Mouse (Mus musculus) limb, embryonic 12.5 days (tissue): ENCODE measurements at regions not wholly inside any gene's neighbourhood (a gene's known extent, or its start where the extent isn't known, plus 50 kb on each side); places are given as distances from the start of the nearest gene placed in this dataset.

Source experiments
- ATAC-seq: fragments of 200-750 bp; cut with Nextera tagmentation; 2 replicates; pipeline ENCODE4 v1.8.0; 2017; ENCODE audit warnings: low read depth, moderate TSS enrichment; ENCODE audit not compliant: insufficient number of reproducible peaks, insufficient read depth, low FRiP score, low TSS enrichment
- H3K27ac ChIP-seq: fragments of 300-500 bp; sonication (generic); 2 replicates; pipeline ENCODE4 v1.5.1; 2016; ENCODE audit warnings: mild to moderate bottlenecking, moderate library complexity
- H3K27me3 ChIP-seq: fragments of 300-500 bp; sonication (generic); 2 replicates; pipeline ENCODE4 v1.6.1; 2016; ENCODE audit warnings: mild to moderate bottlenecking, moderate library complexity
- H3K36me3 ChIP-seq: fragments of 300-500 bp; sonication (generic); 2 replicates; pipeline ENCODE4 v1.6.1; 2016; ENCODE audit warnings: mild to moderate bottlenecking, moderate library complexity
- H3K4me1 ChIP-seq: fragments of 300-500 bp; sonication (generic); replicated peaks from 2 replicates; pipeline ENCODE4 v1.6.1; 2016
- H3K4me2 ChIP-seq: fragments of 300-500 bp; sonication (generic); 2 replicates; pipeline ENCODE4 v1.6.1; 2016; ENCODE audit warnings: mild to moderate bottlenecking, moderate library complexity
- H3K4me3 ChIP-seq: fragments of 300-500 bp; sonication (generic); replicated peaks from 2 replicates; pipeline ENCODE4 v1.5.1; 2016; ENCODE audit warnings: mild to moderate bottlenecking
- H3K9ac ChIP-seq: fragments of 300-500 bp; sonication (generic); replicated peaks from 2 replicates; pipeline ENCODE4 v1.6.1; 2016; ENCODE audit warnings: mild to moderate bottlenecking, moderate library complexity
- H3K9me3 ChIP-seq: fragments of 300-500 bp; sonication (generic); 2 replicates; pipeline ENCODE4 v1.6.1; 2016; ENCODE audit warnings: mild to moderate bottlenecking, moderate library complexity
- WGBS: fragments of 180-500 bp; shearing (Covaris S2); methylation state at CpG from one replicate; pipeline ENCODE4 v1.1.7; 2016; 5-methylcytosine and 5-hydroxymethylcytosine counted together

DNA sequence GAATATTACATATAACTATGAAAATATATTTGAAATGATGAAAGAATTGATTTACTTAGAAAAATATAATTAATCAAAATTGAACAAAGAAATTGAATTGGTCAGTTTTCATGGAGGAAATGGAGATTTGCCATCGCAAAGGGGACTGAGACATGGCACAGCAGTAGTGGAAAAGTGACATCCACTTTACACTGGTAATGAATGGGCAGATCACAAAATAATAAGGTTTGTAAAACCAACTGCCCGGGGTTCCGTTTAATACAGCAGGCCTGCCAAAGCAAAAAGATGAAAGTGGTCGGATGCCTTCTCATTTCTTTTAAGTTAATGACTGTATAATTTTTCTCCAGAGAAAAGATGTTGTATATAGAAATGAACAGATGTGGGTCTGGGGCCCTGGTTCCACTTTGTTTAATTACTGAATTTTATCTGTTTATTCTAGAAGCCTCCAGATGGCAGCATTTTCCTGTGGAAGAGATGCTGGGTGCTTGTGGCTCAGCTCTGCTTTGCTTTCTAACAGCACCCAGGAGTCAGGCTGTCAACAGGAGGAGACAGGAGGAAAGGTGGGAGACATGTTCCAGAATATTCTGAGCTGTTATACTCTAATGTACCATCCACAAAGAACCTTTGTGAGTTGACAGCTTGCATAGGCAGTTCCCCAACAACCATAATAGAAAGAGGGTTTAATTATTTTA is 75.6 kb upstream of the Fbxl17 start:
- H3K4me3 ChIP-seq = no peak overlapping the region
- H3K9ac ChIP-seq = no peak overlapping the region
- H3K27ac ChIP-seq = no peak overlapping the region
- no peak overlapping the region for H3K4me2 ChIP-seq
- WGBS = 52% methylated on average over 4 of the region's 4 CpGs
- no peaks in the 10 kb centered on the region for H3K36me3 ChIP-seq
- no peak for ATAC-seq
- H3K4me1 ChIP-seq = no peaks in the 10 kb centered on the region
- no peaks in the 10 kb centered on the region for H3K27me3 ChIP-seq
- H3K9me3 ChIP-seq = no peaks in the 10 kb centered on the region

DNA sequence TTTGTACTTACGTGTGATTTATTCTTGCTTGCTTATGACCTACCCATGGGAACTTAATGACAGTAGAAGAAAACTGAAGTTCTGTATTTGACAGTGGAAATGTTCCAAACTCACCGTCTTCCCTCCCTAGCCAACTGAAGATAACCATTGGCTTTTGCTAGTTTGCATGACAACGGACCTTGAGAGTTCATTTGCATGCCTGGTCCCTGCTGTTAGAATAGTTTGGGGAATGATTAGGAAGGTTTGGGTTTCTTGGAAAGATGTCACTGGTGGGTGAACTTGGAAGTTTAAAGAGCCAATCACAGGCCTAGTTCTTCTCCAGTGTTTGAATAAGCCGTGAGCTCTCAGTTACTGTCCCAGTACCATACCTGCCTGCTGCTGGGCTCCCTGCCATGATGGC is 83.1 kb upstream of the Fbxl17 start:
- no peaks in the 10 kb centered on the region for H3K36me3 ChIP-seq
- WGBS = 75% methylated on average over 4 of the region's 4 CpGs
- H3K4me1 ChIP-seq = no peaks in the 10 kb centered on the region
- H3K4me2 ChIP-seq = no peak overlapping the region
- no peak overlapping the region for H3K9ac ChIP-seq
- no peaks in the 10 kb centered on the region for H3K9me3 ChIP-seq
- H3K27ac ChIP-seq = no peak overlapping the region
- no peaks in the 10 kb centered on the region for H3K27me3 ChIP-seq
- no peak overlapping the region for H3K4me3 ChIP-seq
- ATAC-seq = no peak

DNA sequence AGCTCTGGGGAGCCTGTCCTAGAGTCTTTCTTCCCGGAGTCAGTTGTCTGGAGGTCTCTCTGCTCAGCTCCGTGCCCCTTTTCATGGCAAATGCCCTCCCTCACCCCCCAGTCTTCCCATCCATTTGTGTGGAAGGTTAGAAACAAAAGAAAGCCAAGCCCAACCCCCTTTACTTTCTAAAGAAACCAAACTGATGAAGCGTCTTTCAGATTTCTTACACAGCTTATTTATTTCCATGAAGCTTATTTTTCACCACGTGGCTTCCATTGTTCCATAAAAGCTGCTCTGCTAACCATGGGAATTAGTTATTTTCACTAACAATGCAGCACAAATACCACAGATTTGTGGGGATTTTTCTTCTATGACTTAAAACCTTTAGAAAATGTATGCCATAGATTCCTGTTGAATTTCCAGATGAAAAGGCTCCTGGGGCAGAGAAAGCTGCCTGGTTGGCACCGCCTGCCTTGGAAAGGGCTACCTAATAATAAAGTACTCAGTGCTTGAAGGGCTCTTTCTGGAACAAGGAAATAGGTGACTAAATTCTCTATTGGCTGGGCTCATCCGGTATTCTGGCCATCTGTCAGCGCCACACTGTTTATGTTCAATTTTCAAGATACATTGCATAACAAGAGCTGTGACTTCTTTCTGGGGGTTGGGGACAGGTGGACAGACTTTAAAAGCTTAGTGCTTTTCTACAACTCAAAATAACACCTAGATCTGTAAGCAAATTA is 107.4 kb upstream of the Fbxl17 start:
- no peaks in the 10 kb centered on the region for H3K4me1 ChIP-seq
- H3K9me3 ChIP-seq = no peaks in the 10 kb centered on the region
- H3K4me2 ChIP-seq = no peak overlapping the region
- H3K36me3 ChIP-seq = no peaks in the 10 kb centered on the region
- no peak overlapping the region for H3K27ac ChIP-seq
- H3K9ac ChIP-seq = no peak overlapping the region
- no peak overlapping the region for H3K4me3 ChIP-seq
- no peaks in the 10 kb centered on the region for H3K27me3 ChIP-seq
- no peak for ATAC-seq
- 68% methylated on average over 7 of the region's 7 CpGs for WGBS

DNA sequence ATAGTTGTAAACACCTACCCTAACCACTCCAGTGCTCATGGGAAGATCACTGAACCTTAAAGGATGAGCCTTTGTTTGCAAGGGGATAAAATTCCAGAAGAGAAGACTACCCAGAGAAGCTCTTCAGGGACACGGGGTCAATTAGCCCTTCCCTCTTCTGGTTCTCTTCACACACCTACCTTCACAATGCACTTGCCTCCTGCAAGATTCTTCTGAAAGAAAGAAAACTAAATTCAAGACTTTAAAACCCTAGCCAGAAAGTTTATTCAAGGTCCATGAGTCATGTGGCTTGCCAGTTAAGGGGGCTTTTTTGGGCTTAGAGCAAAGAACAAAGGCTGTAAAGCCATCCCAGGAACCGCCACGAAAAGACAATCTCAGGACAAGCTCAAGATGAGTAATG is 122.9 kb upstream of the Fbxl17 start:
- H3K27ac ChIP-seq = no peak overlapping the region
- no peak overlapping the region for H3K4me2 ChIP-seq
- WGBS = 21% methylated on average over 3 of the region's 3 CpGs
- H3K4me3 ChIP-seq = no peak overlapping the region
- no peaks in the 10 kb centered on the region for H3K36me3 ChIP-seq
- H3K9me3 ChIP-seq = no peaks in the 10 kb centered on the region
- ATAC-seq = no peak
- no peaks in the 10 kb centered on the region for H3K27me3 ChIP-seq
- no peaks in the 10 kb centered on the region for H3K4me1 ChIP-seq
- H3K9ac ChIP-seq = no peak overlapping the region

DNA sequence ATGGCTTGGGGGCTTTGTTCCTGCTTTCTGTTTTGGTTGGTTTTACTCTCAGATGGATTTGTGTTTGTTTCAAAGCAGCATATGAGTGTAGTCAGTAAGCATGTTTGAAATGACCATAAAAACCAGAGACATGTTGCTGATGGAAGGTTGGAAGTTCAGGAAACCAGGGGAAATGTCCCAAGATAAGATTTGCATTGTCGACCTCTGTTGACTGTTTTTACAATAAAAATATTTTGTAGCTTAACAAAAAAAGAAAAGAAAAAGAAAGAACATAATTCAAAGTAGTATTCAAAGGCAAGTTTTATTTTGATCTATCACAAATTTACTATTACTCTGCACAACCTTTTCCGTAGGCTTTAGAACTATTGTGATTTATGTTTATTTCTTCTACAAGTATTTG is 137.8 kb upstream of the Fbxl17 start:
- Histone ChIP-seq H3K27ac (no peak overlapping the region), H3K4me2 (no peak overlapping the region), H3K9me3 (no peaks in the 10 kb centered on the region), H3K4me3 (no peak overlapping the region), H3K9ac (no peak overlapping the region), H3K4me1 (no peaks in the 10 kb centered on the region), H3K36me3 (no peaks in the 10 kb centered on the region), H3K27me3 (no peaks in the 10 kb centered on the region)
- no peak for ATAC-seq
- 79% methylated on average over 2 of the region's 2 CpGs for WGBS

DNA sequence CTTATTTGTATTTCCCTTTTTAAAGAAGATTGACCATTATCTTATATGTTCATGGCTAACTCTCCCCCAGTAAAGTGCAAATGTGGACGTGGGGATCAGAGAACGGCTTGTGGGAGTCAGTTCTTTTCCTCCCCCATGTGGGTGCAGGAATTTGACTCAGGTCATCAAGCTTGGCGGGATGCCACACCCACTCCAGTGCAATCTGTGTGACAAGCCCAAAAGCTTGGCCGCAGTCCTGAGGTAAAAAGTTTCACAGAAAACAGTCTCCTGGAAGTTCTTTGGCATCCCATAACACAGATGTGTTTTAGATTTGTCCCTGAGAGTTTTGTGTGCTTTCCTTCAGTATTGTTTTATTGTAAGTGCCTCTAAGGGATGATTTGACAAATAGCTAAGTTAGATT is 144.6 kb upstream of the Fbxl17 start:
- no peaks in the 10 kb centered on the region for H3K4me1 ChIP-seq
- H3K27me3 ChIP-seq = no peaks in the 10 kb centered on the region
- no peak overlapping the region for H3K9ac ChIP-seq
- no peak for ATAC-seq
- H3K36me3 ChIP-seq = no peaks in the 10 kb centered on the region
- peaks cover 5% of the 10 kb centered on the region; the same call in 1 of the 2 replicates for H3K9me3 ChIP-seq
- WGBS = 82% methylated on average over 4 of the region's 4 CpGs
- H3K4me3 ChIP-seq = no peak overlapping the region
- no peak overlapping the region for H3K4me2 ChIP-seq
- H3K27ac ChIP-seq = no peak overlapping the region

DNA sequence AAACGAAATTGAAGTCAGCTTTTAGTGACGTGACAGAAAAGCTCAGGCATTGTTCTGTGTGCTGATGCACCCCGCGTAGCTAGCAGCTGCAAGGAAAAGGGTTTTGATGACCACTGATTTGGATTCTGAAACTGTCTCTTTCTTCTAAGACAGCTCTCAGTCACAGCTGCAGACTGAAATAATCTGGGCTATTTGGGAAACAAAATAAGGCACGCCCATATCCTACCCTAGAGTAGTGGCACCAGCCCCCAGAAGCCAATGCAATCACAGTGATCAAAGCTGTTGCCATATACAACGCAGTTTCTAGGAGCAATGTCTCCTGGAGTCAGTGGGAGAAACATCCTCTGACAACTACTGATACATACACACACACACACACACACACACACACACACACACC is 157.9 kb upstream of the Fbxl17 start:
- H3K27ac ChIP-seq = no peak overlapping the region
- no peak overlapping the region for H3K9ac ChIP-seq
- H3K4me2 ChIP-seq = no peak overlapping the region
- no peaks in the 10 kb centered on the region for H3K36me3 ChIP-seq
- no peaks in the 10 kb centered on the region; the same call in 1 of the 2 replicates for H3K9me3 ChIP-seq
- 83% methylated on average over 6 of the region's 6 CpGs for WGBS
- ATAC-seq = no peak
- no peaks in the 10 kb centered on the region for H3K27me3 ChIP-seq
- H3K4me3 ChIP-seq = no peak overlapping the region
- H3K4me1 ChIP-seq = peaks cover 5% of the 10 kb centered on the region; the same call in 1 of the 2 replicates

DNA sequence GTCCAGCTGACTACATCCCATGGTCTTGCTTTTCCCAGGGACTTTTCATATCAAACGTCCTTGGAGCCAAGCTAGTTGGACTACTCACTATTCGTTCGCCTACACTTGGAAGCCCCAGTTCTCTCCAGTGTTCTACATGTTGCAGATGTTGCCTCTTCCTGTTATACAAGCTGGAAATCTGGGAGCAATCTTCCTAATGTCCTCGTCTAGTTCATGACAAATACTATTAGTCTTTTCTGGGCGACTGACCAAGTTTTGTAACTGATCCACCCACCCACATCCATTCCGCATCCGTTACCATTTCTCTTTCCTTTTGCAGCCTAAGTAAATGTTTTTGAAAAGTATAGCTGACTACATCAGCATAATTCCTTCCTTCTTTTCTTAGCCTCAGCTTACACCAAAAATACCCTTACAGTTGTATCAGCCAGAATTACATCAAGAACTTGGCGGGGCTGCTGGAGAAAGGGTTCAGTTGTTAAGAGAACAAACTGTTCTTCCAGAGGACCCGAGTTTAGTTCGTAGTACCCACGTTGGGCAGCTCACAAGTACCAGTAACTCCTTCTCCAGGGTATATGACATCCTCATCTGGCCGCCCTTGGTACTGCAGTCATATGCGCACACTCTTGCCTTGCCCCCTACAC is 161.1 kb upstream of the Fbxl17 start:
- 87% methylated on average over 13 of the region's 13 CpGs for WGBS
- Histone ChIP-seq H3K9me3 (no peaks in the 10 kb centered on the region; the same call in 1 of the 2 replicates), H3K27ac (no peak overlapping the region), H3K4me3 (no peak overlapping the region), H3K4me1 (peaks cover 5% of the 10 kb centered on the region; the same call in 1 of the 2 replicates), H3K36me3 (no peaks in the 10 kb centered on the region), H3K9ac (no peak overlapping the region), H3K4me2 (no peak overlapping the region), H3K27me3 (no peaks in the 10 kb centered on the region)
- no peak for ATAC-seq

DNA sequence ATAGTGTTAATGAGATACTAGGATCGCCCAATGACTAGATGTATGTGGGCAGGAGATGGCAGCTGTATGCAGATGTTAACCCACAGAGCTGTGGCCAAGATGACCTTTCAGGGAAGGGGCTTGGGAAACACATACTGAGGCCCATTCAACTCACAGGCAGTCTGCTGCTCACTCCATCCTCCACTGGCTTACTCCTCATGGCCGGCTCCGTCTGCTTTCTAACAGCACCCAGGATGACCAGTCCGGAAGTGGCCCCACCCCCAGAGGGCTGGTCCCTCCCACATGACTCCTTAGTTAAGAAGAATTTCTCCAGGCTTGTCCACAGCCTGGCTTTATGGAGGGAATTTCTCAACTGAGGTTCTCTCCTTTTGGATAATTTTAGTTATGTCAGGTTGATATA is 161.8 kb upstream of the Fbxl17 start:
- WGBS = 82% methylated on average over 4 of the region's 4 CpGs
- Histone ChIP-seq H3K36me3 (no peaks in the 10 kb centered on the region), H3K9ac (no peak overlapping the region), H3K9me3 (no peaks in the 10 kb centered on the region; the same call in 1 of the 2 replicates), H3K4me3 (no peak overlapping the region), H3K4me2 (no peak overlapping the region), H3K27me3 (no peaks in the 10 kb centered on the region), H3K4me1 (peaks cover 5% of the 10 kb centered on the region; the same call in 1 of the 2 replicates), H3K27ac (no peak overlapping the region)
- no peak for ATAC-seq

DNA sequence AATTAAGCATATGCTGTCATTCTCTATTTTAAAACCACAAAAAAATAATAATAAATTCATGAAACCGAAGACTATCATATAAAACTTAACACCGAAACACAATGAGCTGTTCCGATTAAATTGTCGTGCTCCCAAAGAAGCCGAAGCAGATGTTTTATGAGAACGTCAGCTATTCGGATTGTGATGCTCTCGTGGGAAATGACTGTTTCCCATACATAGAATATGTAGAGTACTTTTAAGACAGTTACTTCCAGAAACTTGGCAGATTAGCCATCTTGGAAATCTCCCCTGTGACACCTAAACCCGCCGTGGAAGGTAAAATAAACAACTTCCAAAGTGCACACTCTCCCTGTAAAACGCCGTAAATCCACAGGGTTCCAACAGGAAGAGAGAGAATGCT is 162.4 kb upstream of the Fbxl17 start:
- Histone ChIP-seq H3K27ac (no peak overlapping the region), H3K36me3 (no peaks in the 10 kb centered on the region), H3K27me3 (no peaks in the 10 kb centered on the region), H3K9me3 (no peaks in the 10 kb centered on the region; the same call in 1 of the 2 replicates), H3K4me2 (peak overlapping the region; percentile 38), H3K4me1 (peaks cover 5% of the 10 kb centered on the region; the same call in 1 of the 2 replicates), H3K9ac (no peak overlapping the region), H3K4me3 (no peak overlapping the region)
- no peak for ATAC-seq
- 42% methylated on average over 12 of the region's 12 CpGs for WGBS

DNA sequence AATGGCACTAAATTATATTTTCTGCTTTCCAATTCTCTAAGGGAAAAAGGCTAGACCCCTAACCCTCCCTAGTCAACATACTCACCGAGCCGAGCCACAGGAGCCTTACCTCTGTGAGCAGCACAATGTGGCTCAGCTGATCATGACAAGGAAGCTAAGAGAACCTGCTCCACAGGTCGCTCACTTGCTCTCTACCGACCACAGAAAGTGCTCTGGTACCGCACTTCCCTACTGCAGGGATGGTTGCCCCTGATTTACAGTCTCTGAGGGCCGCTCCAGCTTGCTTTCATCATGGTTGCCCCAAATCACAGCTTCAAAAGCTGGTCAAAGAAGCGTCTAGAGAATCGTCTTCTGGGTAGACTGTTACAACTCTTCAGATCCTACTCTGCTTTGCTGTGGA is 177.0 kb upstream of the Fbxl17 start:
- Histone ChIP-seq H3K4me2 (no peak overlapping the region), H3K9ac (no peak overlapping the region), H3K36me3 (no peaks in the 10 kb centered on the region), H3K27ac (no peak overlapping the region), H3K27me3 (no peaks in the 10 kb centered on the region), H3K4me1 (no peaks in the 10 kb centered on the region), H3K4me3 (no peak overlapping the region), H3K9me3 (no peaks in the 10 kb centered on the region)
- 73% methylated on average over 8 of the region's 8 CpGs for WGBS
- ATAC-seq = no peak
